Mouse (Mus musculus) small intestine, adult 2 months (tissue): ENCODE data around the gene Uvrag.

Source experiments
- CTCF ChIP-seq: fragments of 200-500 bp; IDR thresholded peaks from 2 replicates; pipeline ENCODE4 v1.5.1; 2012; ENCODE audit warnings: low read depth, mild to moderate bottlenecking, control low read depth, inconsistent platforms, low read length, moderate library complexity, mixed read lengths; ENCODE audit not compliant: insufficient replicate concordance, insufficient read length; ENCODE audit errors: extremely low read depth
- POLR2A ChIP-seq: fragments of 200-500 bp; IDR thresholded peaks from 2 replicates; pipeline ENCODE4 v1.6.1; 2012; ENCODE audit warnings: low read depth, mild to moderate bottlenecking, control low read depth, inconsistent platforms, low read length, moderate library complexity

DNA sequence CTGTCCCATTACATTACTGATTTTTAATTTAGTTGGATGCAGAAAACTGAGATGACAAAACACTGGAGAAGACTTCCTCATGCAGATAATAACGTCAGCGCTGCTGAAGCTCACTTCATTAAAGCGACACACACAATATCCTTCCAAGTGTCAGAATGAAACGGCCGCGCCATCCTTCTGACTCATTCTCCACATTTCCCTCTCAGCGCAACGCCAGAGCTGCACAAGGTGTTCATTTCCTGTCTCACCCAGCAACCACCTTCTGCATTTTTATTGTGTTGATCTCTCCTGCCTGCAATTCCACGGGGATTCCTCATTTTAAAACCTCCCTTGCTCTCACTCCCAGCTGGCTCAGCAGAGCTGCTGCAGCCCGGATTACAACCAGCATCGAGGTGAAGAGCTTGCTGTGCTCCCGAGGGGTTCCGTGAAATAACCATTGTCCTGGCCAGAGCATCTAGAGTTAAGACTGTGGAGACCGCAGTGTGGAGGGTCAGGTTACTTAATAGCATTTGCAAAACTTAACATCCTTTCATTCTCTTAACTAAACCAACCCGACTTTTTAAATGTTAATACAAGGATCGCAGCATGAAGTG lies 172.8 kb downstream of the Uvrag start:
- no peak for TF ChIP-seq CTCF
- no peak for TF ChIP-seq POLR2A
